Mouse (Mus musculus) small intestine, adult 2 months (tissue): Measurements from ENCODE around the gene Kdsr.

Source experiments
- CTCF ChIP-seq: fragments of 200-500 bp; IDR thresholded peaks from 2 replicates; pipeline ENCODE4 v1.5.1; 2012; ENCODE audit warnings: low read depth, mild to moderate bottlenecking, control low read depth, inconsistent platforms, low read length, moderate library complexity, mixed read lengths; ENCODE audit not compliant: insufficient replicate concordance, insufficient read length; ENCODE audit errors: extremely low read depth
- POLR2A ChIP-seq: fragments of 200-500 bp; IDR thresholded peaks from 2 replicates; pipeline ENCODE4 v1.6.1; 2012; ENCODE audit warnings: low read depth, mild to moderate bottlenecking, control low read depth, inconsistent platforms, low read length, moderate library complexity

DNA sequence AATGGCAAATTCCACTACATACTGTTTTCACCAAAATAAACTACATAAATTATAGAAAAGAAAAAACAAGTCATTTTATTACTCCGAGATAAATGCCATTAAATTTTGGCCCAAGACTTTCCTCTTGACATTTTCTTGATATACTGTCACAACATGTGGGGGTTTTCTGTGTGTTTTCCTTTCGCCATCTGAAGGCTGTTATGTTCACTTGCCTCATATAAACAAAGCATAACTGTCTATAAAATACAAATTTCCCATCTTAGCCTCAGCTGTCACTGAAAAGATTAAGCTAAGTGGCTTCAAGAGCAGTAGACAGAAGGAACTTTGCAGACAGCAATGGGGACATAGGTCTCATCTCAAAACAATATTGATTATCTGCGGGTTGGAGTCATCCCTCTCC lies 4.8 kb upstream of the Kdsr start:
- TF ChIP-seq CTCF (no peak), POLR2A (no peak)
